Mouse (Mus musculus) splenic B cell, adult 2 months (primary cell): ENCODE data around the gene Magi2.

Experiments
- DNase-seq: peaks from one replicate; pipeline ENCODE4 v3.0.0-alpha.2; 2011; ENCODE audit warnings: low read depth, low spot score
- H3K27me3 ChIP-seq: 2 replicates; pipeline ENCODE4 v1.6.1; 2012; ENCODE audit warnings: mild to moderate bottlenecking, low read length, moderate library complexity, mixed read lengths; ENCODE audit not compliant: control insufficient read depth, poor library complexity, insufficient read depth, severe bottlenecking
- H3K36me3 ChIP-seq: 2 replicates; pipeline ENCODE4 v1.6.1; 2012; ENCODE audit warnings: mild to moderate bottlenecking, low read length, moderate library complexity, mixed read lengths; ENCODE audit not compliant: control insufficient read depth, poor library complexity, insufficient read depth, severe bottlenecking

Gene Magi2

GRCm38 (mm10) chr5:20753963-20754362, 1527.1 kb downstream of the Magi2 start:
- DNase-seq: no peak
- no peaks in the 10 kb centered on the region for H3K27me3 ChIP-seq
- H3K36me3 ChIP-seq: no peaks in the 10 kb centered on the region
